Mouse (Mus musculus): Measurements from ENCODE around the gene Ralgps1.

GRCm38 (mm10) chr2:33220674-33221338 lies 150.5 kb downstream of the Ralgps1 start:
- TF ChIP-seq CTCF (IDR thresholded peaks at IDR 0.05; ENCODE audit: control insufficient read depth, insufficient read depth, low read length): no peak
- no peak for TF ChIP-seq POLR2A (IDR thresholded peaks at IDR 0.05; ENCODE audit: borderline replicate concordance, control insufficient read depth, low read depth, low read length)
